Mouse (Mus musculus) megakaryocyte, embryonic 14.5 days (primary cell): ENCODE data around the gene Nedd4. TPM values are rescaled to one million over a fixed set of nuclear protein-coding genes. Genes with fewer than 3 reads are reported as not detected.

Experiments
- H3K27me3 ChIP-seq: replicated peaks from 2 replicates; pipeline ENCODE3; 2012; ENCODE audit warnings: inconsistent platforms
- H3K36me3 ChIP-seq: replicated peaks from 2 replicates; pipeline ENCODE3; 2012; ENCODE audit warnings: low read length, inconsistent platforms, mixed read lengths
- H3K4me1 ChIP-seq: 2 replicates; pipeline ENCODE4 v1.6.1; 2012; ENCODE audit warnings: inconsistent platforms
- H3K4me3 ChIP-seq: replicated peaks from 2 replicates; pipeline ENCODE3; 2012; ENCODE audit warnings: moderate library complexity, mild to moderate bottlenecking, inconsistent platforms
- H3K9me3 ChIP-seq: 2 replicates; pipeline ENCODE4 v1.6.1; 2012; ENCODE audit warnings: inconsistent platforms
- FLI1 ChIP-seq: IDR thresholded peaks from 2 replicates; pipeline ENCODE4 v1.6.1; 2012; ENCODE audit warnings: low read length, inconsistent platforms, mixed read lengths
- GATA1 ChIP-seq: IDR thresholded peaks from 3 replicates; pipeline ENCODE4 v1.6.1; 2012; ENCODE audit warnings: mixed read lengths, low read length, inconsistent platforms, borderline replicate concordance
- polyA plus RNA-seq: library from polyadenylated mRNA; stranded (reverse); fragments of >175 nt; gene quantifications from 2 replicates; pipeline ENCODE4 v1.2.3, GENCODE M21; 2012; ENCODE audit warnings: low replicate concordance; ENCODE audit not compliant: insufficient read depth

Gene Nedd4
- polyA plus RNA-seq, 1 experiment: 24.7 TPM

DNA sequence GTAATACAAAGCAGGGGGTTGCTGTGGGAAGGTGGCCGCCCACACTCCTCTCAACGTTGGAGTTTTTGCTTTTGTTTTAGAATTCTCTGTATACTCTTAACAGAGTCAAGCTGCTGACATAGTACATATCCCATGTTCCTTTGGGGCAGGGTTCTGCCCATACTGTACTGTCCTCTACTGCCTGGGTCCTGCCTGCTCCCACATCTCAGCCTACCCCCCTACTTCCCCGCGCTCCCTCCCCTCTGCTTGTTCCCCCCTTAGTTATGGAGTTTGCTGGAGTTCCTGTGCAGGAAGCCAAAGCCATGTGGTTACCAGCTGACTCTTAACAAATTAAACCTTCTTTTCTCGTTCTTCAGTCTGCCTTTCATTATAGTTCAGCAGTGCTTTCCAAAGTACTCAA, 47.9 kb downstream of the Nedd4 start:
- Histone ChIP-seq H3K27me3 (no peaks in the 10 kb centered on the region), H3K4me3 (no peak overlapping the region), H3K9me3 (no peaks in the 10 kb centered on the region), H3K36me3 (peaks cover 97% of the 10 kb centered on the region), H3K4me1 (peaks cover 42% of the 10 kb centered on the region)
- TF ChIP-seq FLI1 (no peak), GATA1 (no peak)

DNA sequence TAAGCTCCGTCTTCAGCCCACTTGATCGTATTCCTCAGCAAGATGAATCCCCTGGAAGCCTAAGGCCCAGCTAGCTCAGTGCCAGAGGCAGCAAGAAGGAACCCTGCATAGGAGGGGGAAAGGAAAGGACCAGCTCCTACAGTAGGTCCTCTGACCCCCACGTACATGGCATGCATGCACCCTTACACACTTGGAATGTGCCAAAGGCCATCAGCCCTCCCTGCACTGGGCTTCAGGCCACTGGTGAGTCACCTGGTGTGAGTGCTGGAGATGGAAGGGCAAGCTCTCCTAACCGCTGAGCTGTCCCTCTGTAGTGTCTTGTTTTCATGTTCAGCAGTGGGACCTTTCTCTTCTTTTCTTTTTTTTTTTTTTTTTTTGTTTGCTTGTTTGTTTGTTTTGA, 52.8 kb downstream of the Nedd4 start:
- H3K27me3 ChIP-seq: no peaks in the 10 kb centered on the region
- H3K4me1 ChIP-seq: peaks cover 23% of the 10 kb centered on the region
- TF ChIP-seq FLI1: no peak
- TF ChIP-seq GATA1: no peak
- H3K36me3 ChIP-seq: peaks cover 100% of the 10 kb centered on the region
- no peak overlapping the region for H3K4me3 ChIP-seq
- H3K9me3 ChIP-seq: no peaks in the 10 kb centered on the region

DNA sequence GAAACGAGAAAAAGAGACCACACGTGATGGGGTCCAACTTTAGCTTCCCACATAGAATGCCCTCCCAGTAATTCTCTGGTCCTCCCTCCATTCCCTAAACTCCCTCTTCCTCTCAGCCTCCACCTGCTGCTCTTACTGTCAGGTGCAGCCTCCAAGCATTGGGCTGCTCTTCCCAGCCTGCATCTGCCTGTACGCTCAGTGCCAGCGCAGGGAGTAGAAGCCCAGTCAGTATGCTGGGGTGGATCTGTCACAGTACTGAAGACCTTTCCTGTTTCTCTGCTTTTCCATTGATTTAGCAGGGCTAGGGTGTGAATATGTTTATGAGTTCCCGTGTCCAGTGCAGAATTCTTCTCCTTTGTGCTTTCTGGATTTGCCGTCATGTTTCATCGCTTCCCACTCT, 54.1 kb downstream of the Nedd4 start:
- H3K36me3 ChIP-seq: peaks cover 100% of the 10 kb centered on the region
- no peak overlapping the region for H3K4me3 ChIP-seq
- H3K9me3 ChIP-seq: no peaks in the 10 kb centered on the region
- H3K27me3 ChIP-seq: no peaks in the 10 kb centered on the region
- peaks cover 21% of the 10 kb centered on the region for H3K4me1 ChIP-seq
- TF ChIP-seq FLI1: no peak
- no peak for TF ChIP-seq GATA1

DNA sequence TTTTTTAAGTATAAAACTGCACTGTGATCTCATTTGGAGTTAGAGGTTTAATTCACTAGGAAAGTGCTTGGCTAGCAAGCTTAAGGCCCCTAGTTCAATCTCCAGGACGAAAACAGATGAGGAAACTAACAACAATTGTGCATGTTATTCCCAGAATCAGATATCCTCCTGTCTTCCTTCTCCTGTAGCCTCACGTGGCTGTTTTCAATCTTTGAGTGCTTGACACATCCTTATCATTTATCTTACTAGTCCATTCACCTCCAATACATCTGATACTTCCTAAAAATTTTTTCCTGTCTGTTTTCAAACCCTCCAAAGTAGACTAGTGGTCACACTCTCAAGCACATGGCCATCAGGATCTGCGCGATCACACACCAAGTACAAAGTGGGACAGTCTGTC, 57.0 kb downstream of the Nedd4 start:
- TF ChIP-seq GATA1 (no peak), FLI1 (no peak)
- no peak overlapping the region for H3K4me3 ChIP-seq
- no peaks in the 10 kb centered on the region for H3K27me3 ChIP-seq
- H3K4me1 ChIP-seq: peaks cover 13% of the 10 kb centered on the region
- H3K9me3 ChIP-seq: no peaks in the 10 kb centered on the region
- H3K36me3 ChIP-seq: peaks cover 98% of the 10 kb centered on the region

DNA sequence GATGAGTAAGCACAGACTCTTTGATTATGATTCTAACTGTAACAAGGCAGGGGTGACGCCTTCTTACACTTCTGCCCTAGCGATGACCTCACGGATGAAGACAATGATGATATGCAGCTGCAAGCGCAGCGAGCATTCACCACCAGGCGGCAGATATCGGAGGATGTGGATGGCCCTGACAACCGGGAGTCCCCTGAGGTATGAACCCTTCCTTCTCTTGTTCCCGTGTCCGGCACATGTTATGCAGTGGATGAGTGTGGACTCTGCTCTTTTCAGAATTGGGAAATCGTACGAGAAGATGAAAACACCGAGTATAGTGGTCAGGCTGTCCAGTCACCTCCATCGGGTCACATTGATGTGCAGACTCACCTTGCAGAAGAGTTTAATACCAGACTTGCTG, 59.1 kb downstream of the Nedd4 start:
- Histone ChIP-seq H3K36me3 (peaks cover 99% of the 10 kb centered on the region), H3K4me1 (peaks cover 24% of the 10 kb centered on the region), H3K9me3 (no peaks in the 10 kb centered on the region), H3K27me3 (no peaks in the 10 kb centered on the region), H3K4me3 (no peak overlapping the region)
- TF ChIP-seq FLI1 (no peak), GATA1 (no peak)

DNA sequence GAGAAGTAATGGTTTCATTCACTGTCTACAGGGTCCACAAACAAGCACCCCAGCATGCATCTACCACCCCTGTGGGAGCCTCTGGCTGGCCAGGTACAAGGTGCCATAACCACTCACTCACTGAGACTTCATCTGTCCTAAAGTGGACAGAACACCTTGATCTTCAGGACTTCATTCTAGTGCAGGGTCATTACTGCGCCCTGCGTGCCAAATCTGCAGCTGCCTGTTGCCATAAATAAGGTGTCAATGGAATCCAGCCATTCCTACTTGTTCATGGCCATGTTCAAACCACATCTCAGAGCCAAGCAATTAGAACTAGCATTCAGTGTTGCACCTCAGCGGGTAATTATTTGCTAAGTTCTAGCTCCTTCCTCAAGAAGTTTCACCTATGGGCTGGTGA, 60.5 kb downstream of the Nedd4 start:
- TF ChIP-seq GATA1: no peak
- no peak for TF ChIP-seq FLI1
- H3K4me1 ChIP-seq: peaks cover 23% of the 10 kb centered on the region
- H3K9me3 ChIP-seq: no peaks in the 10 kb centered on the region
- H3K4me3 ChIP-seq: no peak overlapping the region
- peaks cover 99% of the 10 kb centered on the region for H3K36me3 ChIP-seq
- no peaks in the 10 kb centered on the region for H3K27me3 ChIP-seq

DNA sequence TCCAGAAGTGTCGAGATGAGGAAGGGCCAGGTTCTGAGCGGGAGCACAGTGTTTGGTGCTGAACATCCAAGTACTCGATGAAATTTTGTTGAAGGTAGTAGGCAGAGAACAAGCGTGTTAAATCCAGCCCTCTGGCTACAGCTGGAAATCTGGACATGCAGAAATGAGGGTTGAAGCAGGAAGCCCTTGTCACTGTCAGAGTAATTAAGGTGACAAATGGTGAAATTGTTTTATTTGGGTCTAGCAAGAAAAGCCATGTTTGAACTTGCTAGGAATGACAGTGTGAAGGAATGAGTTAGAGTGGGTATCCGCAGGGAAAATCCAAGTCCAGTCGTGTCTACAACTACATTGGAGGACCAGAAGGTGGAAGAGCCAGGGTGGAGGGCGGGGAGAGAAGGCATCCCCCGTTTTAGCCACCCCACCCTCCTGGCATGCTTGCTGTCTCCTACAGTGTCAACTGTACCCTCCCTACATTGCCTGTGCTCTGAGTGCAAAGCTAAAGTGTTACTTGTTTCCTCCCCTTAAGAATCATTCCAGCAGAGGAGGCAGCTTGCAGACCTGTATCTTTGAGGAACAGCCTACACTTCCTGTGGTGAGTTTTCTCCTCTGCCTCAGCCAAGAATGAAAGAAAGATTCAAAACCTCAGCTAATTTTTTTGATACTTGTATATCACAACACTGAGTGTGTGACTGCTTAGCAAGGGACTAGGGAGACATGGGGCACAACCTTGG, 62.5 kb downstream of the Nedd4 start:
- peaks cover 23% of the 10 kb centered on the region for H3K4me1 ChIP-seq
- TF ChIP-seq FLI1: no peak
- no peak for TF ChIP-seq GATA1
- H3K27me3 ChIP-seq: no peaks in the 10 kb centered on the region
- no peak overlapping the region for H3K4me3 ChIP-seq
- H3K9me3 ChIP-seq: no peaks in the 10 kb centered on the region
- peaks cover 95% of the 10 kb centered on the region for H3K36me3 ChIP-seq

DNA sequence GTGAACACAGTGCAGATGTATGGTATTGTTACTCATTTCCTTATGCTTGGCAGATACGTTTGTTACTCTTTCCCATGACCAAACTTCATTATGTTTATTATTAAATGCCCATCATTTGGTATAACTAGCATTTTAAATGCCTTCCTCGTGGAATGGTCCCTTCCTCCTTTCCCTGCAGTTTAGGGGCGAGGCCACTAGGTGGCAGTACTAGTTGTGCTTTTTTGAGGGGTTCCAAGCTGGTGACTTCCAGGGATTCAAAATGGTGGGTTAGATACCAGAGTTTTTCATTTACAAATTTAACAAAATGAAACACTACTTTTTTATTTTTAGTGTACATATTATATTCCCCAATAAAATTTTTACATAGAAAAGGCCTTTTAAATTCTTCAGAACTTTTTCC, 71.8 kb downstream of the Nedd4 start:
- Histone ChIP-seq H3K9me3 (no peaks in the 10 kb centered on the region), H3K27me3 (no peaks in the 10 kb centered on the region), H3K36me3 (peaks cover 95% of the 10 kb centered on the region), H3K4me1 (no peaks in the 10 kb centered on the region), H3K4me3 (no peak overlapping the region)
- TF ChIP-seq FLI1 (no peak), GATA1 (no peak)

DNA sequence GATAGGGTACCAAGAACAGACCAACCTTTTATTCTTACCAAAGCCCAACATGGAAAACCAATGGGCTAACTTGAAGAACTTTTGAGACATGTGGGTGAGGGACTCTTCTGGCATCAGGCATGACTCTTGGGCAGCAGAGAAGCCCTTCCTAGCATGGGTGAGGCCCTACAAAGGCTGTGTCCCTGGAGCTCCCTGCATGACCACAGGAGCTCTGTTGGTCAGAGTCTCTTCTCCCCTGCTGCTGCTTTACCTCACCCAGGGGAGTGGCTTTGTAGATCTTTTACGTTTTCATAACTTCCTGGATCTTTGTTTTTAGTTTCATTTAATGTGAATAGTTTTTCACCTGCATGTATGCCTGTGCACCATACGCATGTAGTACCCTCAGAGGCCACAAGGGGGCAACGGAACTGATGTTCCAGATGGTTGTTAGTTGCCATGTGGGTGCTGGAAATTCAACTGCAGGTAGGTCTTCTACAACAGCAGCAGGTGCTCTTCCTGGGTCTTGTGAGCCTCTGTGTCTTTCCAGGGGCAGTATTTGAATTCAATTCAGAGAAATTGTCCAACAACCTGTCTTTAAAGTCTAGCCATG, 73.8 kb downstream of the Nedd4 start:
- H3K36me3 ChIP-seq: peaks cover 97% of the 10 kb centered on the region
- no peaks in the 10 kb centered on the region; the same call in 1 of the 2 replicates for H3K4me1 ChIP-seq
- no peak overlapping the region for H3K4me3 ChIP-seq
- no peaks in the 10 kb centered on the region for H3K9me3 ChIP-seq
- no peak for TF ChIP-seq GATA1
- no peak for TF ChIP-seq FLI1
- no peaks in the 10 kb centered on the region for H3K27me3 ChIP-seq

DNA sequence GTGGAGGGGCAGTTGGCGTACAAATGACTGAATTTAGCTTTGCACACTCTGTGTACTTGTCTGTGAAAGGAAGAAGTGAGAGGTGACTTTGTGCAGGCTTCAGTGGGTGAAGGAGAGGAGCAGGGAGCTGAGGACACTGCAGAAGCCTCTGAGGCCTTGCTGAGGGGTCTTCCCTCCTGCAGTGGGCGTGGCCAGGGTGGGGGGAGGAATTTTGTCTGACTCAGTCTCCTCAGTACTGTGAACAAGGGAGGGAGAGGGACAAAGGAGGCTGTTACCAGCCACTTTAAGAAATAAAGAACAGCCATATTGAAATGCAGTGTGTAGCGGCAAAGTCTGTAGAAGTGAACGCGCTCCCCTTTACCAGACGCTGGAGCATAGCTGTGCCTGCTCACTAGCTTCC, 79.1 kb downstream of the Nedd4 start:
- peaks cover 99% of the 10 kb centered on the region for H3K36me3 ChIP-seq

More for the DNA sequence above, 79.1 kb downstream of the Nedd4 start:
- no peaks in the 10 kb centered on the region; the same call in 1 of the 2 replicates for H3K4me1 ChIP-seq
- TF ChIP-seq GATA1: no peak
- no peak for TF ChIP-seq FLI1
- H3K27me3 ChIP-seq: no peaks in the 10 kb centered on the region
- H3K9me3 ChIP-seq: no peaks in the 10 kb centered on the region
- H3K4me3 ChIP-seq: no peak overlapping the region
